Mouse (Mus musculus) cerebellum, postnatal 25 days (tissue): ENCODE measurements at regions not wholly inside any gene's neighbourhood (a gene's known extent, or its start where the extent isn't known, plus 50 kb on each side); places are given as distances from the start of the nearest gene placed in this dataset.

Experiments used
- DNase-seq, 2 experiments: peaks; one replicate each; pipeline ENCODE4 v3.0.0; 2021; ENCODE audit warnings: mixed read lengths in 2 of 2

- no peak for DNase-seq
Measured at GRCm38 (mm10) chr12:109539046-109539445, 61.1 kb downstream of the Rtl1 start.

DNA sequence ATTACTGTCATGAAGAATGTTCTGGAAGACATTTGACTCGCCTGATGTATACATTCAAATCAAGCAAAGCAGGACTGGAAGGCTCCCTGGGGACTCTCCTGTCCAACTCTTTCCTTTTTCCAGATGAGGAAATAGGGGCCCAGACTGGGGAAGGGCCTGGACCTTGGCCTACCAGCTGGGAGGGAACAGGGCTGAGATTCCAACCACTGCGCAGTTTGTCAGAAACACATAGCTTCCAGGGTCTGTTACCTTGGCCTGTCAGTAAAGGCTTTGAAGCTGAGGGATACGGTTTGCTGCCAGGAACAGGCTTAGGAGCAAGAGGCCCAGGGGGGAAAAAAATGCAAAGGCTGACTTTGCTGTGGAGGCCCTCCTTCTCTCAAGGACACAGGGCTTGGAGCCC is 61.5 kb downstream of the Rtl1 start:
- DNase-seq, result no peak

DNA sequence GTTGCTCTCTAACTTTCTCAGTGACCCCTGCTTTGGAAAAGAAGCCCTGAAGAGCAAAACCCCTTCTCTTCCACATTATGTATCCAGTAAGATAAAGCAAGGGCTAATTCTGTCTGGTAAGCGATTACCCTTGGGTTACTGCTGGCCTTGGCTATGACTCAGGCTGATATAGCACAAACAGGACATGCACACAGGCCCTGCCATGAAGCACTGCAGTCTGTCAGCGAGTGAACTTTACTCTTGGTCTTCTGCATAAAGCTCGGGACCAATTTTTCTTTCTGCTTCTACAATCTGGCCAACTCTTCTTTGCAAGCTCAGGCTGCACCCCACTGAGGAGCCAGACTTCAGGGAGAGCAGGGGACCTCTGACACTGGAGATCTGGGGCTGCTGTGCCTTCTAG is 63.6 kb downstream of the Rtl1 start:
- no peak for DNase-seq

GRCm38 (mm10) chr12:109532392-109532791 is 67.7 kb downstream of the Rtl1 start:
- no peak for DNase-seq

- DNase-seq, result no peak
Measured at GRCm38 (mm10) chr12:109531347-109532023, 68.6 kb downstream of the Rtl1 start.

GRCm38 (mm10) chr12:109530215-109531050 is 69.7 kb downstream of the Rtl1 start:
- DNase-seq, result no peak

DNA sequence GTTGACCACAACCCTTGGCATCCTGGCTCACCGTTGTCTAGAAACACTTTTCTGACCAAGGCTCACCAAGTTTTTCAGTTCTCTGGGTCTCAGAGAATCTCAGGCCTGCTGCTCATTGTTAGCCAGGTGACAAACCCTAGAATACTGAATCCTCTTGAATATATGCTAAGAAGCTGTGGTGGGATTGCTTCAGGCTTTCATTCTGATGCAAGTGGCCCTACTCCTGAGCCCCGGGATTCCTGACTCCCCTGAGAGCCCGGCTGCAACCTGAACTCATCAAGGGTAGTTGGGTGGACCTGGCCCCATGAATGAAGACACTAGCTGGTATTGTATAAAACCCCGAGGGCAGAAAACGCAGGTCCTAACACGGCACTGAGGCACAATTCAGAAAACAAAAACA is 70.6 kb downstream of the Rtl1 start:
- DNase-seq, result no peak

- no peak for DNase-seq
Measured at GRCm38 (mm10) chr12:109528966-109529365, 71.2 kb downstream of the Rtl1 start.

DNA sequence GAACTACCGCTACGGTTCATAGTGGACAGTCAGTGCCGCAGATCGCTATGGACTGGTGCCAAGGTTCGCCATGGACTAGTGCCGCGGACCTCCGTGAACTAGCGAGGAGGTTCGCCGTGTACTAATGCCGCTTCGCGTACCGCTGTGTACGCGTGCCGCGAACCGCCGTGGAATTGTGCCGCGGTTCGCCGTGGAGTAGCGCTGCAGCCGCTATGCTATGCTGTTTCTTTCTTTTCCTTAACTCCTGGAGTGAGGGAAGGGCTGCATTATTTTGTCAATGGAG is 71.9 kb downstream of the Rtl1 start:
- DNase-seq, result peak; percentile 15 to 59

GRCm38 (mm10) chr12:109527414-109528262 is 72.5 kb downstream of the Rtl1 start:
- DNase-seq, result no peak

DNA sequence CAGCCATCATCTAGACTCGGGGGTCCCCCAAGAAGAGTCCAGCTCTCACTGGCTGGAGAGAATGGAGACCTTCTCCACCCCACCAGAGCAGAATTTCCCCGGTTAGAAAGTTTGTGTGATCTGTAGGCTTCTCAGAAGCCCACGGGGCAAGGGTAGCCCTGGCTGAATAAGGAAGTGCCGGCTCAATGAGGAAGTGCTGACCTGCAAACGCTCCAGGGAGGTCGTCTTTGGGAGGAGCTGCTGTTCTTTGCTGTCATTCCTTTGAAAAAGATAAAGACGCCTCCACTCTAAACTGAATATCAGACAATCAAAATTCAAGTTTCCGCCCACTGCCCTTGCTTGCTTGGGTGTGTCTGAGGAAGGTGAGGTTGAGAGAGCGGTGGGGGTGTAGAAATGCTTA is 73.0 kb downstream of the Dlk1 start:
- no peak for DNase-seq

- DNase-seq, result no peak
Measured at GRCm38 (mm10) chr12:109521199-109521780, 68.7 kb downstream of the Dlk1 start.

DNA sequence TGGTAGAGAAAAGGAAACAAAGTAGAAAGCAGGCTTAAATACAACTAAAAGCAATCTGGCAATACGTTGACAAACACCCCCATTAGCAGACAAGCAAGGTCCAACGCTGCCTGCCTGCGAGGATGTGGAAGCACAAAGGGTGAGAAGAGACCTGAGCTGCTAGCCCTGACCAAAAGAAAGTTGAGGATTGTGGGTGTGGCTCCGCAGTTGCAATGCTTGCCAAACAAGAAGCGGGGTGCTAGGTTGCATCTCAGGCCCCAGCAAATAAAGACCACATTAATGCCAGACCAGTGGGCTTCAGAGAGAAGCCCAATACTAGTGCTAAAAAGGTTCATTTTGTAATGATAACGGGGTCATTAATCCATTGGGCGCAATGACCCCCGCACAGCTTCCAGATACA is 67.8 kb downstream of the Dlk1 start:
- no peak for DNase-seq

DNA sequence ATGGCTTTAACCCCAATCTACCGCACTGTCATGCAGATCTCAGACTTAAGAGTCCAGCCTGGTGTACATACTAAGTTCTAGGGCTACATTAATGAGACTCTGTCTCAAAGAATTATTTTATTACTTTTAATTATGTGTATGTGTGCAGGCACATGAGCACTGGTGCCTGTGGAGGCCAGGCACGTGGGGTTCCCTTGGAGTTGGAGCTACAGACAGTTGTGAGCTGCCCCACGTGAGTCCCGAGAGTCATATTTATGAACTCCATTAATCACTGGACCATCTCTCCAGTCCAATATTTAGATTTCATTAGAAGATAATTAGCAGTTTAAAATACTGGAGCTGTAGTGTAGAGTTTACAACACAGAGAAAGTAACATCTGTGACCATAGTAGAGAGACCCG is 67.2 kb downstream of the Dlk1 start:
- DNase-seq, result no peak

DNA sequence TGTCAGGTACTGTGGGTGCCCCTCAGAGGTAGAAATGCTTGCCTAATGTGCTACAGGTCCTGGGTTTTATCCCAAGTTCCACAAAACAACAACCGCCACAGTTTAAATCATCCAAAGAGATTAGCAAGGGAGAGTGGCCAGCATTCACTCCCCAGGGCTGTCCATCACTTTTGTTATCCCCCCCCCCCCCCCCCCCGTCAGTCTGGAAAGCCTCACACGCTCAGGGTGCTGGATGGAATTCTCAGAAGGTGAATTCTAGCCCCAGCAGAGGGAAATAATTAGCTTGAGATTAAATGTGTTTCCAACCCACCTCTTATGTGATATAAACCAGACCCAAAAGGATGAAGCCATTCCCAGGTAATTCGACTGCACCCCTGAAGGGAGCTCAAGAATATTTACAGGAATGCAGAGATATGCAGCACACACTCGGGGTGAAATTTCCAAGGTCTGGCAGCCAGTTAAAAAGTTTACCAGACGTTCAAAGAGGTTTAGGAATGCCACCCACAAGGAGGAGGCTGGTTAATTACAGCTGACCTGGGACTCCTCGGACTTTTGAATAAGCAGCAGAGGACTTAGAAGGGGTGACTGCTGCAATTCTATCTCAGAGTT is 65.9 kb downstream of the Dlk1 start:
- DNase-seq, result no peak

GRCm38 (mm10) chr12:109517764-109518163 is 65.1 kb downstream of the Dlk1 start:
- no peak for DNase-seq

DNA sequence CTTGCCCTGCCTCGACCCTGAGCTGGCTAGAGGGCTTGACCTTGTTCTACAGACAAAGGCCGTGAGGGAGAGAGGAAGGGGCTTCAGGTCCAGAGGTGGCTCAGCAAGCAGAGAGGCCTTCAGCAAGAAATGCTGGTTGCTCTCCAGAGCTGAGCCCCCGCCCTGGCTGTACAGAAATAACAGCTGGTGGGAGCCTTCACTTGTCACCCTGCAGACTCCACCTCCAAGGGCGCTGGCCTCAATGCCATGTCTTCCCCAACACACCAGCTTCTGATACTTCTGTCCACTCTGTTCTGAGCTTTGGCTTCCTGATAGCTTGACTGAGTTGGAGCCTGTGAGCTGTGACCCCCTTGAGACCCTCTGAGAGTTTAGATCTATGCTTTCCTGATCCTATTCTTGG is 64.3 kb downstream of the Dlk1 start:
- no peak for DNase-seq

- DNase-seq, result no peak
Measured at GRCm38 (mm10) chr12:109514292-109514818, 61.7 kb downstream of the Dlk1 start.
